Mouse (Mus musculus): ENCODE results near the gene Cntnap5a.

Gene Cntnap5a

DNA sequence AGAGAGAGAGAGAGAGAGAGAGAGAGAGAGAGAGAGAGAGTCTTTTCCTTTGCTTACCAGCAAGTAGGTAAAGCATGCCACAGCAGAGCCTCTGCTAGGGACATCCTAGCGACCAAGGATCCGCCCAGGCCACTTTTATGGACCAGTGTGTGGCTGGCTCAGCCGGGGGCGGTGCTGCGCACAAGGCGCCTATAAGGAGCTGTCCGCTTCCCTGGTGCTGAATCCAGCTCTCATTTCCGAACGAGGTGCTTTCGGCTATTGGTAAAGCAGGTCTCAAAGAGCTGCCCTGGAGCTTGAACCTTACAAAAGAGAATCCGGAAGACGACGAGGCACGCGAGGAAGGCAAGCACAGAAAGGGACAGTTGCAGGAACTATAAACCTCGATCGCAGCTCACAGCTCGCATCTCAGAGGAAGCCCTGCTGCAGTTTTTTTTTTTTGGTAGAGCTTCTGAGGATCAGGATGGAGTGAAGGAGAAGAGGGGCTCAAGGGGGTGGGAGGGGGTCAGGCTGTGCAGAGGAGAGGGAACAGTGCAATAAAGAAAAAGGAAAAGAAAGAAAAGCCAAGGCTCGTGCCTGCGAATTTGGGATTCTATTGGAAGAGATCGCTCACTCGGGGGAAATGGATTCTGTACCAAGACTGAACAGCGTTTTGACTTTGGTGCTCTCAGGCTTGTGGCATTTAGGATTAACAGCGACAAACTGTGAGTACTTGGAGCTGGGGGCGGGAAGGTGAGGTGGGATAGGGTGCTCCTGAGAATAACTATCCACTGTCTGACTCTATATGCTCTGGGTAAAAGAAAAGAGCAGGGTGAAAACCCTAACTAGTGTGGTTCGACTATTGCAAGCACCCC lies at the start of gene Cntnap5a:
Gene Cntnap5a, plus strand, starts transcription at position 239 of the 851 bp plus-strand sequence.
- peak; percentile 68 for DNase-seq (ENCODE audit: low read depth, low spot score)

DNA sequence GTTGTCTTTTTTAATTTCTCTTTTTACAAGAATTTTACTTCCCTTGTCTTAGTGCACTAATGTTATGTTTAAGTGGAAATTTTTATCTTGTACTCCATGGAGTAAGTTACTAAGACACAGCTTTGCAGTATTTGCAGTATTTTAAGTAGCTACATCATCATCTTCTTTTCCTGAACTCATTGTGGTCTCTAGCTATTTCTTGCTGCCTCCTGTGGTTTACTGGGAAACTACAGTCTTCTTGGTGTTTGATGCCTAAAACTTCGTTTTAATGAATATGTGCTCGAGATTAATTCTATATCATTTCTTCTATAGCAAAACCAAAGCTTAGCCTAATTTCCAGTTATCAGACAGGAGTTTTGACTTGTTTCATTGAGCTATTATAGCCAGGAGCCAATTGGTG lies 37.6 kb upstream of the Cntnap5a start:
- no peak for DNase-seq (ENCODE audit: low read depth, low spot score)

DNA sequence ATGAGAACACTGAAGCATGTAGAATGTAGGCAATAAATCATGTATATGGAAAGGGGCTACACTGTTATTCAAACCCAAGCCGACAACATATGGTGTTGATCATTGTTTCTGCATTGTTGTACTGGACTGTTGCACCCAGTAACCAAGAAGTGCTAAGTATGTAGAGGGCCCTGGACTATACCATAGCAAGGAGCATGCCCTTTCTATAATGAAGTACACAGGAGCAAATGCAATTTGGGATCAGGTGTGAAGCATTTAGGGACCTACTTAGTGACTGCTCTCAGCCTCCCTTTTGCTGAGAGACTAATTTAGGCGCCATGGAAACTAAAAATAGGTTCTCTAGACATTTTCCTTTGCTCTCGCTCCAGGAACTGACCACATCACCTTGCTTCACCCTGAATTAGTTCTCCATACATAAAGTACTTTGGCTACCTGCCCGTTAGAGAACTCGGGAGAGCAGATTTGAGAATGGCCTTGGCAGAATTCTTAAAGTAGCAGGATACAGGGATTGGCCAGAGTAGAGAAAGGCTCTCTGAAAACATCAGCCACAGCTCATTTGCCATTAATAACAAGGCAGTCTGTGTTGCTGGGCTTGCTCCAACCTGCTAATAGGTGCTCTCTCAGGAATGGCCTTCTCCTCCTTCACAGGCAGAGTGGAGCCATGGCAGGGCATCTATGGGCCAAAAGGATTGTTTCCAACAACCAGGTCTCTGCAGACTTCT lies 26.1 kb upstream of the Cntnap5a start:
- no peak for DNase-seq (ENCODE audit: low read depth, low spot score)

DNA sequence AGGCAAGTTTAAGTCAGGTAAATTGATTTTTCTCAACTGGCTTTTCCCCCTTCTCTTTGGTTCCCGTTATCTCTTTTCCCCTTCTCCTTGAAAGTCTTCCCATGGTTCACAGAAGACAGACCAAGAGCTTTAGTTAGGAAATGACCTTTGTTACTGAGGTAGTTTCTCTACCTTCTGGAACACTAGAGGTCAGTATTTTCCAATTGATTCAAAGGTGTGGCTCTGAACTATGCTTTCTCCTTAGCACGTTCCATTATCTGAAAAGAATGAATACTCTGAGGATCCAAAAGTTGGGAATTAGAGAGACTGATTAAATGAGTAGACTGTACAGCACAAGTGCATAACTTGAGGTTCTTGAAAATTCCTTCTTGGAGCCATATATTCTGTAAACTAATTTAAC lies 1.9 kb downstream of the Cntnap5a start:
- peak; percentile 5 for DNase-seq (ENCODE audit: low read depth, low spot score)

DNA sequence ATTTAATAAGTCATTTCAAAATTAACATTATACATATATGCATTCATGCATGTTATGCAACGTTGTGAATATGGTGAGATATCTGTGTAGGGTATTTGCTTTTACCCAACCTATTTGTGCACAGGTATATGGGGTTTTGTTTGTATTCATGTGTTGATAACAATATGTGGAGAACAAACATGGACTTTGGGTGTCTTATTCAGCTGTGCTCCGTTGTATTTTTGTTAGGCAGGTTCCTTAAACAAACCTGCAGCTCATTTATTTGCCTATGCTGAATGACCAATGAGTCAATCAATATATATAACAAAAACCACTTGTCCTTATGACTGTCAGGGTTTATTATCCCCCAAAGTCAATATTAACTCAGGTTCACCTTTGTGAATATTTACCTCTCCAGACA lies 15.2 kb downstream of the Cntnap5a start:
- no peak for DNase-seq (ENCODE audit: low read depth, low spot score)

DNA sequence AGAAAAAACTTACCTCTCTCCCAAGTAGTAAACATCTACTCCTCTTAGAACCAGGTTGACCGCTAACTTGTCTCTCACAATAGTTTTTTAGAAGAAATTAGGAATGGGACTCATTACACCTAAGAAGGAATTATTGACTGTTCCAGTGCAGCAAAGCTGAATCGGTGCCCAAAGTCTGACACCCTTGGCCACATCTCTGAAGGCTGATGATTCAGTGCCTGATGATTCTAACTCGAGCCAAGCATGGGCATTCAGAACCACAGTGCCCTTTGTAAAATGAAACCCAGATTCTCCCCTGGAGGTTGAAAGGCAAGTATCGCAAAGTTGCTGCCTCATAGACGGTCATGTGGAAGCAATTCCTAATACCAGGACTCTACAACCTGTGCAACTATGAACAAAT lies 58.0 kb downstream of the Cntnap5a start:
- no peak for DNase-seq (ENCODE audit: low read depth, low spot score)

DNA sequence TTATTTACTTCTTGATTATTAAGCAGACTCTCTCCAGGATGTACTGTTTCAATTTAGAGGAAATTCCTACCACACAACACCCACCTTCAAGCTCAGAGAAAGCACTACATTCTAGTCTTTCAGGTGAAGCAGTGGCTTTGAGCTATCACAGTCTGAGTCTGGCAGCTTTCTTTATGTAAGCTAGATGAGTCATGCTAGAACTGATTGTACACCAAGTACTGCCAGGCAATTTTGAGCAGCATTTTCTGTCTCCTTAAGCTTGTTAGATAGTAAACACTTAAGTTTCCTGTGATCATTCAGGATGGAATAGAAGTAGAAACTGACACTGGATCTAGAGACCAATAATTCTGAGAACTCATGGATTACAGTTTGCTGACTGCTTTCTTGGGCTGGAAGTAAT lies 61.0 kb downstream of the Cntnap5a start:
- no peak for DNase-seq (ENCODE audit: low read depth, low spot score)

DNA sequence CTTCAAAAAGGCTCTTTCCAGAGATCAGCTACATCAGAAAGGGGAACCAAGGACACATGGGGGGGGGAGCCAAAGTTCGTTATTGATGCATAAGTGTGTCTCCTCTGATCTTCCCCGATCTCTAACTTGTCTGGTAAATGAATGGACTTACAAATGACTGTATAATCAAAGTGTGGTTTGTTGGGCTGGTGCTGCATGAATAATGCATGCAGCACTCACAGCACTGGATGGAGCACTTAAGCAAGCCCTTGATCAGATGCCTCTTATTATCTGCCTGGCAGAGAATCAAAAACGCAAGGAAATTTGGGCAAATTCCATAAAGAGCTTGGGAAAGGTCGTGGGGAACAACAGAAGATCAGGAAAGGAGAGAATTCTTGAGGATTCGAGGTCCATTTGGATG lies 100.2 kb downstream of the Cntnap5a start:
- DNase-seq (ENCODE audit: low read depth, low spot score): no peak

DNA sequence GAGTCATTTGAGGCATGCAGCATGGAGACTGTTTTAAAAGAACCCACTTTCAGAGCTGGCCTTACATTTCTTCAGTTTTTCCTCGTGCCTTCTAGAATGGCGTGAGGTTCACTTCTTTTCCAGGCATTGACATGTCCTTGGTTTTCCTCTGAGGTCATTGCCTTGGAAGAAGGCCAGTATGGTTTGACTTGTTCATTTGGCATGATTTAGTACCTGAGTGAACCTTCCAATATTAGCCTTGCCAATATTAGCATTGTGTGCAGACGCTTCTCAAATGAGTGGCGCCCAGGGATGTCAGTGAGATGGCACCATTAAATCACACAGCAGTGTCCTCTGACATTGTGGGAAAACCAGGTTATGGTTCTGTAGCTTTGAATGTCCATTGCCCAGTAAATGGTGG lies 158.0 kb downstream of the Cntnap5a start:
- DNase-seq (ENCODE audit: low read depth, low spot score): no peak

DNA sequence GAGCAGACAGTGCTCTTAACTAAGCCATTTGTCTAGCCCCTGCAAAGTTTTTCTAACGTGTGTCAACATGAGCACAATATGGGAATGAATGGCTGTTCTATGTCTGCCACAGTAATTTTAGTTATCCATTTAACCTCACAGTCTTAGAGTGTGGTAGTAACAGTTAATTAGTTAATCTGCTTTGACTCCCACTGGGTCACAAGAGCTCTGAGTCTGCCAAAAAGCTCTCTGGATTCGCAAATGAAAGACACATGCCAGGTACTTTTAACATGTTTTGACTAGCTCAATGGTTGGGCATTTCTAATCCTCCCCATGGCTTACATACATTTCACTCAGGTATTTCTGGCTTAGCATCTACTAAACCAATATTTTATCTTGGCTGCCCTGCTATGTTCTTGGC lies 163.0 kb downstream of the Cntnap5a start:
- no peak for DNase-seq (ENCODE audit: low read depth, low spot score)

DNA sequence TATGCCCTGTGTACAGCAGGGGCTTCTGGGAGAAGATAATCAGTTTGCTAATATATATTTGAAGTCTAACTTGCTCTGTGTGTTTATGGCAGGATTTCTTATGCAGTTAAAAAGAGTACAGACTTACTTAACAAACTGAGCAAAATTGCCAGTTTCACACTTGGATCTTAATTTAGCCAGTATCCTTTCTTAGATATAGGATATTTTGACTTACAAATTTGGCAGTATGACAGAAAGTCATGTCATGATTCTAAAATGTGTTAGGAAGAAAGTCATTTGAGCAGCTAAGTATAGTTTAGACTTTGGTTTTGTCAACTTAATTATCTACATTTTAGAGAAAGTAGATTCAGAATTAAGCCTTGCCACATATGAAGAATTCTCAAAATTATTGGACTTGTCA lies 167.7 kb downstream of the Cntnap5a start:
- DNase-seq (ENCODE audit: low read depth, low spot score): no peak

DNA sequence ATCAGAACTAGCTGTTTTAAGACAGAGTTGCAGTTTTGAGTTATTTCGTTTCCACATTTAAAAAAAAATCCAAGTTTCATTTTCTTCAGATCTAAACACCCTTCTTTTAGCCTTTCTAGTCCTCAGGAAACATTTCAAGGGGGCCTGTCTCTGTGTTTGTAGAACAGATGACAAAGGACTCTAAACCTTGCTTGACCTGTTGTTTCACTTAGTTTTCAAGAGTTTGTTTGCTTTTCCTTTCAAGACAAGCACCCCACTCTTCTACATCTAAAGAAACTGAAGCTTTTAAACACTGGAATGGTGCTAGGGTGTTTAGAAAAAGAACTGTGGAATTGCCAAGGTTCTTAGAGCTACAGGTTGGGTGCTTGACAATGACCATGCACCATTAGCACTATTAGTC lies 233.8 kb downstream of the Cntnap5a start:
- no peak for DNase-seq (ENCODE audit: low read depth, low spot score)

DNA sequence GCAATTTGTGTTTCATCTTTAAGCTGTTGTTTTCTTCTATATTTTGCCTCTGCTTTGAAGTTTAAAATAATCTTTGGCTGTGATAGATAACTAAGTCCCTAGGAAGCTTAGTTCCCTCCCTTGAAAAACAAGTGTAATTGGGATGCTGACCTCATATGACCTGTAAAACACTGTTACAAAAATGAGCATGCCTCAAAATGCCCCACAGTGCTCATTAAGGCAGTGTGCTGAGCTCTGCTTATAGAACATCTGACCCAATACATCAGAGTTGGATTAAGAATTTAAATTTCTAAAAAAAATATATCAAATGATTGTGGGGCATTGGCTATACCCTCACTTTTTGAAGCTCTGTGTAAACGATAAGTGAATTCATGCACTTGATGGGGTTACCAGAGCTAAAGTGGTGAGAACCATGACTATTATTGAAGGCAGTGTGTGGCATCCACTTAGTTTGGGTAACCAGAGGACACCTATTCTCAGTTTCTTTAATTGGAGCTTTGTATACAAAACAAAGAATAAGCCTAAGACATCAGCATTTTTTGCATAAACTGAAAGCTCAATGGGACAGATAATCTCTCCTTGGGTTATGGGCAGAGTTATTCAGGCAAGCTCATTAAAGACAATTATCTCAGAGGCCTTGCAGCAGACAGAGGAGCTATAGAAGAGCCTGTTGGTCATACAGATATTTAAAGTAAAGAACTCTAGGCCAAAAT lies 241.6 kb downstream of the Cntnap5a start:
- no peak for DNase-seq (ENCODE audit: low read depth, low spot score)

DNA sequence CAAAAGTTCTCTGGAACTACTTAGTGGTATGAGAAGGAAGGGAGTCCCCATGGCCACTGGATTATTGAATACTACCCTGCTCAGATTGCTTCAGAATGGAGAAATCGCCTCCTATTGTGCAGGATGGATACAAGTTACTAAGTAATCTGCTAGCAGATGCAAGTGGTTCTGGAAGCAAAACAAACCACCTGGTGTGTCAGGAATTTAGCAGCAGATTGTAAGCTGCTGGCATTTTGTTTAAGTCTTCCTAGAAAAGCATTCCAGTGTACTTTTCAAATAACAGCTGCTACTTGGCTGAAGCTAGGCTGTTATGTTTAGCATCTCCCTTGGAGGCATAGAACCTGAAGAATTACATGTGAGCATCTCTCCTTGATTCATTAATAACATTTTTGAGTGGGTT lies 247.5 kb downstream of the Cntnap5a start:
- peak; percentile 10 for DNase-seq (ENCODE audit: low read depth, low spot score)

DNA sequence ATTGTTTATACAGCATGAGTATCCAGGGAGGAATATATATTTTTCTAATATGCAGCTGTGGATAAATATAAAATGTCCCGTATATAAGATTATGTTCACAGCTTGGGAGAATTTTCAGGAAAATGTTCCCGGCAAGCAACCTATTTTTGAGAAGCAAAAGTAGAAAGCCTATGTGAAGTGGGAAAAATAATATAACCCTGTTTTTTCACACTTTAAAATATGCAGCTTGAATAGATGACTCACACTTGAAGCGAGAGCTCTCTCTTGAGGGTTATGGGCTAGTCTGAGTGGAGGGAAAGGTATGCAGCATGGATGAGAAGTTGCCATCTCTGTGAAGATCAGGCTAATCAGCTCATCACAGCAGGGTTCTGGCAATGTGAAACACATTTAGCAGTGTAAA lies 261.3 kb downstream of the Cntnap5a start:
- no peak for DNase-seq (ENCODE audit: low read depth, low spot score)

DNA sequence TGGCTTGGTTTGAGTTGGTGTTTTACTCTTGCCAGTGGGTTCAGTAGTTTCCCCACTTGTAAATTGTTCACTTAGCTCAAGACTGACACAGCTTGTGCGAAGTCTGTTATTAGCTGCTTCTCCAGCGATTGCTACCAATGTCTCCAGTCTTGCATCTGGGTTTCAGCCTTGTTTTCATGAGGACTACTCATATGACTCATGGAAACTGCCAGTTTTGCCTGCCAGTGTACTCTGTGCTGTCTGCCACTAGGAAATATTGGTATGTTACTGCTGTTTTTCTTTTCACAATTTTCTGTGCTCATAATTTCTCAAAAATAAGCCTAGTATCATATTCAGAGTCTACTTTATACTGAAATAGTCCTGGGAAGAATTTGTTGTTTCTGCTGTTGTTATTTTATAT lies 272.0 kb downstream of the Cntnap5a start:
- no peak for DNase-seq (ENCODE audit: low read depth, low spot score)

DNA sequence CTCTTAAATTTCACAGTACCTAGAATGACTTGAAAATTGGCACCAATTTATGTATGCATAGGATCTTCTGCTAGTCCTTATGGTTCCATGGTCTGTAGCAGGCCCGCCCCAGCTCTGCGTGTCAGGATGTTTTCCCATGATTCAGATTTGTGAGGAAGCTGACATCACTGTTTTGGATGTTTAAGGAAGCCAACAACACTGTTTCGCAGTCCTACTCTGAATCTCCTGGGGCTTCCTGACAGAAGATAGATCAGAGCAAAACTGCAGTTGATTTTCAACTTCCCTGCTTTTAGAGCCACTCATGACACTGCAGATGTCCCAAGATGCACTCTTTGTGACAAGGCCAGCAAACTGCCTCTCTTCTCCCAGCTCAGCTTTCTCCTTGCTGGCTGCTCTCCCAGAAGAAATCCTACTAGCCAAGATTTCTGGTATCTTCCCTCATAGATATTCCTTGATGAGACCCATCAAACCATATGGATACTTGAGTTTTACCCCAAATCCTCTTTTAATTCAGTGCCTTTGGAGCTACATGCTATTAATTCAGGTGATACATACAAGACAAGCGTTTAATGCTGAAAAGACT lies 280.5 kb downstream of the Cntnap5a start:
- no peak for DNase-seq (ENCODE audit: low read depth, low spot score)

DNA sequence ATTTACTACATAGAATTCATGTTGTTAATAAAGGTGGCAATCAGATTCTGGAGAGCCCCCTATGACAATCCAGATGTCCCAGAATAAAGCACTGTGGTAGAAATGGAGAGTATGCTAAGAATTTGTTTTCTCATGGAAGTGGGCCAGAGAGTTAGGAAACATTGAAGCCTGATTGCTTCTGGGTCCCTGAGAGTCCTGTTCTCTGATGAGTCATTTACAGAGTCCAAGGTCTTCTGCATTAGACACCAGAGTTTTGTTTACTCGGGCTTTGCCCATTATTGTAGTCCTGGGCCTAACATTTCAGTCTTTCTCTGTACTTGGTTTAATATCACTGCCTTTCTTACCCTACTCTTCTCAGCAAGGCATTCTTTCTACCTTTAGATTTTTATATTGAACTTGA lies 305.6 kb downstream of the Cntnap5a start:
- DNase-seq (ENCODE audit: low read depth, low spot score): no peak

DNA sequence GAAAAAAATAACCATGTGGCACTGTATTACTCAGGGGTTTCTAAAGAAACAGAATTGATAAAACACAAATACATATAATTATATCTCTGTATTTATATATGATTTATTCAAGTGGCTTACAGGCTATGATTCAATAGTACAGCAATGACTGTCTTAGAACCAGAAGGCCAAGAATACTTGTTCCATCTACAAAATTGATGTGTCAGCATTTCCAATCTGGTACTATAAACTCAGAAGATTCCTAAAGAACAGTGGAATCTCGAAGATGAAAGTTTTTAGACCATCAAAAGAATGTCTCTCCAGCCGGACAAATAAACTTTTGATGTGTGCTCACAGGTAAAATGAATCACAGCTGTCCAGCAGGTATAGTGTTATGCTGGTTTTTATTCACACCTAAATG lies 331.2 kb downstream of the Cntnap5a start:
- DNase-seq (ENCODE audit: low read depth, low spot score): no peak

DNA sequence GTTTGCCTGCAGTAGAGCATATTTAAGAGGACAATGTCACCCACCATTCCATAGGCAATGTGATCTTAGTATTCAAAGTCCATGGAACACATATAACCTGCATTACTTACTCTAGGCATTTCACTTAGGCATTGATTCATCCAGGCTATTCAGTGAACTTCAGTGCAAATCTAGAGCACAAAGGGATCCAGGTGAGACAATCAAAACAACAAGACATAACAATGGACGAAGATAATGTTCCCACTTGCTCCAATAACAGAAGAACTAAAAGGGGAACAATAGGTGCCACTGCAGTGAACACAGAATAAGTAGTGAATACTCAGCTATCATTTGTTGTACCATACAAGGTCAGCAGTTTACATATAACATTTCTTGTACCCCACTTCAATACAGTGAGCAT lies 345.1 kb downstream of the Cntnap5a start:
- DNase-seq (ENCODE audit: low read depth, low spot score): peak; percentile 8

DNA sequence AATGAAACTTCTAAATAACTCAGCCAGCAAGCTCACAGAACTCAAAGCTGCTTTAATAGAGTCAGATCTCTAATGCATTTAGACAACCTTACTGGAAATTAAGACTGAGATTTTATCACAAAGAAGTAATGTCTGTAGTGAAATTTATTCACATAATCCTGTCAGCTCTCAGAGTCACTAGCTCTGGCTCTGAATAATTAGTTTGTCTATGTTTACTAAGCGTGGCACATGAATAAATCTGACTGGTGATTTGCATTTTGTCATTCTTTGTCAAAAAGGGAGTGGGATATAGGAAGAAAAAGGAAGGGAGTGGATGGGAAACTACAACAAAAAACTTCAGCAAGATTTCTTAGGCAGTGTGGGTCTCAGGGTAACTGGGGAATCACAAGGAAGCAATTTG lies 351.3 kb downstream of the Cntnap5a start:
- DNase-seq (ENCODE audit: low read depth, low spot score): no peak

DNA sequence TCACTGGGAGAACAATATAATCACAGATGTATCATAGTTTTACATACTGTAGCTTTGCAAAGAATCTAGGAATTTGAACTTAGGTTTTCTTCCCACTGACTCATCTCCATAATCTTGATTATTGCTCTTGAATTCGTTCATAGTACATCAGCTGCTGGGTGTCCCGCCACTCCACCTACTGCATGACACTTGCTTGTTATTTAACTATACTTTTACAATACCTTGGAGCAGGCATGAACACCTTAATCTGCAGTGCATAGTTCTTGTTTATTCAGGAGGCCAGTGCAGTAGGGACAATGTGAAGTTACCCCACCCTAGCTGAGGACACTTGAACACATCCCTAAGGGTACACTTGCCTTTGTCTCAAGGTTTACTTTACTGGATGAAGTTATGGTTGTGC lies 352.3 kb downstream of the Cntnap5a start:
- DNase-seq (ENCODE audit: low read depth, low spot score): no peak
